Mouse (Mus musculus): ENCODE results near the gene Dhx58.

- no peak for TF ChIP-seq CTCF (IDR thresholded peaks at IDR 0.05; ENCODE audit: extremely low read depth, insufficient read depth, insufficient read length, insufficient replicate concordance)
- no peak for TF ChIP-seq POLR2A (IDR thresholded peaks at IDR 0.05; ENCODE audit: low read depth, low read length)
Observed at GRCm38 (mm10) chr11:100748620-100749019, 44.5 kb upstream of the Dhx58 start.

Measured in spleen, adult 2 months (tissue).